Mouse (Mus musculus) E14TG2a.4 (cell line): ENCODE results near the gene Thbd.

ENCODE experiments used
- H3K27me3 ChIP-seq: 2 replicates; pipeline ENCODE4 v1.6.1; 2014; ENCODE audit warnings: low read length, control low read depth; ENCODE audit not compliant: insufficient read depth
- H3K36me3 ChIP-seq: 2 replicates; pipeline ENCODE4 v1.6.1; 2014; ENCODE audit warnings: low read length, control low read depth; ENCODE audit not compliant: insufficient read depth
- H3K4me1 ChIP-seq: replicated peaks from 2 replicates; pipeline ENCODE4 v1.6.1; 2014; ENCODE audit warnings: low read depth, low read length, control low read depth
- H3K4me3 ChIP-seq: replicated peaks from 2 replicates; pipeline ENCODE4 v1.5.1; 2014; ENCODE audit warnings: mild to moderate bottlenecking, low read length
- H3K9me3 ChIP-seq: 2 replicates; pipeline ENCODE4 v1.6.1; 2014; ENCODE audit warnings: low read length, control low read depth
- CTCF ChIP-seq: conservative IDR thresholded peaks from 2 replicates; pipeline ENCODE4 v1.5.1; 2014; ENCODE audit warnings: low read length
- NANOG ChIP-seq: IDR thresholded peaks from 2 replicates; pipeline ENCODE4 v1.6.1; 2014; ENCODE audit warnings: borderline replicate concordance, low read length, mixed read lengths
- POU5F1 ChIP-seq: IDR thresholded peaks from 2 replicates; pipeline ENCODE4 v1.6.1; 2014; ENCODE audit warnings: low read length, borderline replicate concordance

The Thbd gene

GRCm38 (mm10) chr2:148430941-148431340, 23.0 kb upstream of the Thbd start:
- Histone ChIP-seq H3K27me3 (no peaks in the 10 kb centered on the region), H3K9me3 (no peaks in the 10 kb centered on the region), H3K4me1 (no peaks in the 10 kb centered on the region), H3K4me3 (no peak overlapping the region), H3K36me3 (no peaks in the 10 kb centered on the region)
- no peak for TF ChIP-seq CTCF
- TF ChIP-seq NANOG: no peak
- no peak for TF ChIP-seq POU5F1

GRCm38 (mm10) chr2:148429001-148429505, 21.1 kb upstream of the Thbd start:
- no peaks in the 10 kb centered on the region for H3K4me1 ChIP-seq
- H3K9me3 ChIP-seq: no peaks in the 10 kb centered on the region
- H3K4me3 ChIP-seq: no peak overlapping the region
- TF ChIP-seq NANOG: no peak
- TF ChIP-seq CTCF: no peak
- no peak for TF ChIP-seq POU5F1
- no peaks in the 10 kb centered on the region for H3K36me3 ChIP-seq
- no peaks in the 10 kb centered on the region for H3K27me3 ChIP-seq

GRCm38 (mm10) chr2:148428523-148428922, 20.5 kb upstream of the Thbd start:
- Histone ChIP-seq H3K4me3 (no peak overlapping the region), H3K4me1 (no peaks in the 10 kb centered on the region), H3K36me3 (no peaks in the 10 kb centered on the region), H3K27me3 (no peaks in the 10 kb centered on the region), H3K9me3 (no peaks in the 10 kb centered on the region)
- TF ChIP-seq NANOG (no peak), CTCF (no peak), POU5F1 (no peak)

- Histone ChIP-seq H3K36me3 (no peaks in the 10 kb centered on the region), H3K4me3 (no peak overlapping the region), H3K27me3 (no peaks in the 10 kb centered on the region), H3K4me1 (no peaks in the 10 kb centered on the region), H3K9me3 (no peaks in the 10 kb centered on the region)
- no peak for TF ChIP-seq CTCF
- no peak for TF ChIP-seq POU5F1
- TF ChIP-seq NANOG: no peak
Observed at GRCm38 (mm10) chr2:148427553-148427952, 19.6 kb upstream of the Thbd start.

- H3K4me1 ChIP-seq: no peaks in the 10 kb centered on the region
- no peaks in the 10 kb centered on the region for H3K27me3 ChIP-seq
- no peak for TF ChIP-seq POU5F1
- no peak for TF ChIP-seq NANOG
- no peak for TF ChIP-seq CTCF
- H3K4me3 ChIP-seq: no peak overlapping the region
- H3K36me3 ChIP-seq: no peaks in the 10 kb centered on the region
- no peaks in the 10 kb centered on the region for H3K9me3 ChIP-seq
Observed at GRCm38 (mm10) chr2:148425709-148426382, 17.9 kb upstream of the Thbd start.

- no peaks in the 10 kb centered on the region for H3K27me3 ChIP-seq
- peaks cover 5% of the 10 kb centered on the region for H3K9me3 ChIP-seq
- no peaks in the 10 kb centered on the region for H3K4me1 ChIP-seq
- no peak for TF ChIP-seq POU5F1
- TF ChIP-seq CTCF: no peak
- no peak for TF ChIP-seq NANOG
- H3K4me3 ChIP-seq: no peak overlapping the region
- H3K36me3 ChIP-seq: no peaks in the 10 kb centered on the region
Observed at GRCm38 (mm10) chr2:148421706-148422105, 13.7 kb upstream of the Thbd start.

GRCm38 (mm10) chr2:148421112-148421511, 13.1 kb upstream of the Thbd start:
- Histone ChIP-seq H3K36me3 (no peaks in the 10 kb centered on the region), H3K27me3 (no peaks in the 10 kb centered on the region), H3K9me3 (peaks cover 11% of the 10 kb centered on the region), H3K4me3 (no peak overlapping the region), H3K4me1 (no peaks in the 10 kb centered on the region)
- TF ChIP-seq CTCF (no peak), POU5F1 (no peak), NANOG (no peak)

- H3K4me3 ChIP-seq: no peak overlapping the region
- TF ChIP-seq CTCF (no peak), POU5F1 (no peak), NANOG (no peak)
Observed at GRCm38 (mm10) chr2:148419776-148420175, 11.8 kb upstream of the Thbd start.

GRCm38 (mm10) chr2:148419151-148419550, 11.2 kb upstream of the Thbd start:
- no peak for TF ChIP-seq CTCF

More at GRCm38 (mm10) chr2:148419776-148420175, 11.8 kb upstream of the Thbd start:
- no peaks in the 10 kb centered on the region for H3K27me3 ChIP-seq
- no peaks in the 10 kb centered on the region for H3K36me3 ChIP-seq
- H3K4me1 ChIP-seq: no peaks in the 10 kb centered on the region
- H3K9me3 ChIP-seq: peaks cover 16% of the 10 kb centered on the region

More at GRCm38 (mm10) chr2:148419151-148419550, 11.2 kb upstream of the Thbd start:
- no peaks in the 10 kb centered on the region for H3K27me3 ChIP-seq
- H3K36me3 ChIP-seq: no peaks in the 10 kb centered on the region
- H3K4me3 ChIP-seq: no peak overlapping the region
- H3K4me1 ChIP-seq: no peaks in the 10 kb centered on the region
- peaks cover 16% of the 10 kb centered on the region for H3K9me3 ChIP-seq
